Mouse (Mus musculus): ENCODE measurements at regions not wholly inside any gene's neighbourhood (a gene's known extent, or its start where the extent isn't known, plus 50 kb on each side); places are given as distances from the start of the nearest gene placed in this dataset.

GRCm38 (mm10) chr5:101124941-101125453 lies 279.5 kb downstream of the Gpat3 start:
- DNase-seq (ENCODE audit: low spot score): no peak

- no peak for DNase-seq (ENCODE audit: low spot score)
Observed at GRCm38 (mm10) chr5:101122914-101123313, 277.4 kb downstream of the Gpat3 start.

GRCm38 (mm10) chr5:101120509-101121201 lies 275.1 kb downstream of the Gpat3 start:
- no peak for DNase-seq (ENCODE audit: low spot score)

- DNase-seq (ENCODE audit: low spot score): no peak
Observed at GRCm38 (mm10) chr5:101112151-101112769, 266.7 kb downstream of the Gpat3 start.

GRCm38 (mm10) chr5:101111619-101112018 lies 266.1 kb downstream of the Gpat3 start:
- no peak for DNase-seq (ENCODE audit: low spot score)

GRCm38 (mm10) chr5:101100975-101101699 lies 255.6 kb downstream of the Gpat3 start:
- no peak for DNase-seq (ENCODE audit: low spot score)

GRCm38 (mm10) chr5:101091027-101091598 lies 245.6 kb downstream of the Gpat3 start:
- no peak for DNase-seq (ENCODE audit: low spot score)

- DNase-seq (ENCODE audit: low spot score): no peak
Observed at GRCm38 (mm10) chr5:101090415-101091026, 245.0 kb downstream of the Gpat3 start.

GRCm38 (mm10) chr5:101085199-101085598 lies 239.7 kb downstream of the Gpat3 start:
- DNase-seq (ENCODE audit: low spot score): no peak

GRCm38 (mm10) chr5:101082611-101083010 lies 237.1 kb downstream of the Gpat3 start:
- peak; percentile 5 for DNase-seq (ENCODE audit: low spot score)

GRCm38 (mm10) chr5:101064308-101064707 lies 218.8 kb downstream of the Gpat3 start:
- no peak for DNase-seq (ENCODE audit: low spot score)

- DNase-seq (ENCODE audit: low spot score): no peak
Observed at GRCm38 (mm10) chr5:101063254-101063653, 217.7 kb downstream of the Gpat3 start.

GRCm38 (mm10) chr5:101051591-101051990 lies 206.1 kb downstream of the Gpat3 start:
- DNase-seq (ENCODE audit: low spot score): no peak

GRCm38 (mm10) chr5:101040488-101040887 lies 195.0 kb downstream of the Gpat3 start:
- no peak for DNase-seq (ENCODE audit: low spot score)

GRCm38 (mm10) chr5:101032968-101033367 lies 187.5 kb downstream of the Gpat3 start:
- DNase-seq (ENCODE audit: low spot score): no peak

- DNase-seq (ENCODE audit: low spot score): no peak
Observed at GRCm38 (mm10) chr5:101032147-101032900, 186.8 kb downstream of the Gpat3 start.

- DNase-seq (ENCODE audit: low spot score): no peak
Observed at GRCm38 (mm10) chr5:101024796-101025195, 179.3 kb downstream of the Gpat3 start.

- DNase-seq (ENCODE audit: low spot score): peak; percentile 25
Observed at GRCm38 (mm10) chr5:101023784-101024183, 178.3 kb downstream of the Gpat3 start.

- DNase-seq (ENCODE audit: low spot score): peak; percentile 83
Observed at GRCm38 (mm10) chr5:101020784-101021183, 175.3 kb downstream of the Gpat3 start.

- DNase-seq (ENCODE audit: low spot score): no peak
Observed at GRCm38 (mm10) chr5:101013844-101014243, 168.3 kb downstream of the Gpat3 start.

GRCm38 (mm10) chr5:101005216-101005615 lies 159.7 kb downstream of the Gpat3 start:
- DNase-seq (ENCODE audit: low spot score): no peak
